Mouse (Mus musculus): ENCODE measurements around the gene Ptk6. TPM values are rescaled to one million over a fixed set of nuclear protein-coding genes. Genes with fewer than 3 reads are reported as not detected.
A peak's percentile ranks its signal among the peaks of the same experiment; 100 is the strongest.
"Not testable (repeated sequence)": the region's sequence is repeated elsewhere in the genome, so short reads cannot be mapped to it uniquely, and the experiment has no call there.

The Ptk6 gene
- polyA plus RNA-seq, 1 experiment from 2014 or later, result not detected

GRCm38 (mm10) chr2:181202886-181203285 lies 297 bp upstream of the Ptk6 start:
- 81% methylated on average over 6 of the region's 6 CpGs for WGBS

GRCm38 (mm10) chr2:181201606-181202005 lies 983 bp downstream of the Ptk6 start:
- H3K9ac ChIP-seq (ENCODE audit: low read length), result no peak overlapping the region
- no peaks in the 10 kb centered on the region for H3K4me1 ChIP-seq (ENCODE audit: control insufficient read depth, insufficient read depth, low read length)
- no peaks in the 10 kb centered on the region for H3K27me3 ChIP-seq (ENCODE audit: control insufficient read depth, insufficient read depth, low read length)
- no peaks in the 10 kb centered on the region for H3K9me3 ChIP-seq (ENCODE audit: control insufficient read depth, low read length)
- no peak overlapping the region for H3K4me2 ChIP-seq
- ATAC-seq (ENCODE audit: low FRiP score) (no peak), DNase-seq (ENCODE audit: low spot score, missing footprints) (no peak)
- no peak overlapping the region for H3K27ac ChIP-seq (ENCODE audit: low read depth, low read length)
- 75% methylated on average over 3 of the region's 3 CpGs for WGBS
- no peaks in the 10 kb centered on the region for H3K36me3 ChIP-seq (ENCODE audit: control insufficient read depth, insufficient read depth, low read length)
- H3K4me3 ChIP-seq (ENCODE audit: low read depth, low read length), result no peak overlapping the region

More at GRCm38 (mm10) chr2:181202886-181203285, 297 bp upstream of the Ptk6 start:
- Histone ChIP-seq H3K4me3 (ENCODE audit: low read depth, low read length) (no peak overlapping the region), H3K4me2 (no peak overlapping the region), H3K27ac (ENCODE audit: low read depth, low read length) (no peak overlapping the region), H3K36me3 (ENCODE audit: control insufficient read depth, insufficient read depth, low read length) (no peaks in the 10 kb centered on the region), H3K9ac (ENCODE audit: low read length) (no peak overlapping the region), H3K4me1 (ENCODE audit: control insufficient read depth, insufficient read depth, low read length) (no peaks in the 10 kb centered on the region), H3K27me3 (ENCODE audit: control insufficient read depth, insufficient read depth, low read length) (no peaks in the 10 kb centered on the region), H3K9me3 (ENCODE audit: control insufficient read depth, low read length) (no peaks in the 10 kb centered on the region)
- ATAC-seq (ENCODE audit: low FRiP score) (no peak), DNase-seq (ENCODE audit: low spot score, missing footprints) (no peak)

GRCm38 (mm10) chr2:181196628-181197300 lies 5.8 kb downstream of the Ptk6 start:
- Histone ChIP-seq H3K36me3 (ENCODE audit: control insufficient read depth, insufficient read depth, low read length) (no peaks in the 10 kb centered on the region), H3K9me3 (ENCODE audit: control insufficient read depth, low read length) (no peaks in the 10 kb centered on the region), H3K4me2 (no peak overlapping the region), H3K27ac (ENCODE audit: low read depth, low read length) (no peak overlapping the region), H3K4me1 (ENCODE audit: control insufficient read depth, insufficient read depth, low read length) (no peaks in the 10 kb centered on the region), H3K4me3 (ENCODE audit: low read depth, low read length) (no peak overlapping the region), H3K27me3 (ENCODE audit: control insufficient read depth, insufficient read depth, low read length) (no peaks in the 10 kb centered on the region), H3K9ac (ENCODE audit: low read length) (no peak overlapping the region)
- ATAC-seq (ENCODE audit: low FRiP score), result no peak
- 93% methylated on average over 4 of the region's 4 CpGs for WGBS
- no peak for DNase-seq (ENCODE audit: low spot score, missing footprints)

- 80% methylated on average over 3 of the region's 3 CpGs for WGBS
- no peak overlapping the region for H3K4me3 ChIP-seq (ENCODE audit: low read depth, low read length)
- H3K4me2 ChIP-seq, result no peak overlapping the region
- ATAC-seq (ENCODE audit: low FRiP score) (no peak), DNase-seq (ENCODE audit: low spot score, missing footprints) (no peak)
- H3K27me3 ChIP-seq (ENCODE audit: control insufficient read depth, insufficient read depth, low read length), result no peaks in the 10 kb centered on the region
- H3K9ac ChIP-seq (ENCODE audit: low read length), result no peak overlapping the region
- no peaks in the 10 kb centered on the region; the same call in 1 of the 2 replicates for H3K36me3 ChIP-seq (ENCODE audit: control insufficient read depth, insufficient read depth, low read length)
- H3K4me1 ChIP-seq (ENCODE audit: control insufficient read depth, insufficient read depth, low read length), result peaks cover 6% of the 10 kb centered on the region
- no peak overlapping the region for H3K27ac ChIP-seq (ENCODE audit: low read depth, low read length)
- H3K9me3 ChIP-seq (ENCODE audit: control insufficient read depth, low read length), result no peaks in the 10 kb centered on the region
Measured at GRCm38 (mm10) chr2:181193044-181193443, 9.5 kb downstream of the Ptk6 start.

- no peak overlapping the region for H3K4me3 ChIP-seq (ENCODE audit: low read depth, low read length)
- WGBS, result 69% methylated on average over 4 of the region's 4 CpGs
- no peaks in the 10 kb centered on the region; the same call in 1 of the 2 replicates for H3K36me3 ChIP-seq (ENCODE audit: control insufficient read depth, insufficient read depth, low read length)
- H3K4me2 ChIP-seq, result no peak overlapping the region
- ATAC-seq (ENCODE audit: low FRiP score) (no peak), DNase-seq (ENCODE audit: low spot score, missing footprints) (no peak)
- no peaks in the 10 kb centered on the region for H3K27me3 ChIP-seq (ENCODE audit: control insufficient read depth, insufficient read depth, low read length)
- H3K9ac ChIP-seq (ENCODE audit: low read length), result no peak overlapping the region
- peaks cover 6% of the 10 kb centered on the region for H3K4me1 ChIP-seq (ENCODE audit: control insufficient read depth, insufficient read depth, low read length)
- no peaks in the 10 kb centered on the region for H3K9me3 ChIP-seq (ENCODE audit: control insufficient read depth, low read length)
- H3K27ac ChIP-seq (ENCODE audit: low read depth, low read length), result no peak overlapping the region
Measured at GRCm38 (mm10) chr2:181191936-181192335, 10.7 kb downstream of the Ptk6 start.

GRCm38 (mm10) chr2:181191385-181191784 lies 11.2 kb downstream of the Ptk6 start:
- not testable (repeated sequence) for H3K4me2 ChIP-seq; ATAC-seq (ENCODE audit: low FRiP score)

GRCm38 (mm10) chr2:181189321-181189720 lies 13.3 kb downstream of the Ptk6 start:
- Histone ChIP-seq H3K27ac (ENCODE audit: low read depth, low read length) (no peak overlapping the region), H3K27me3 (ENCODE audit: control insufficient read depth, insufficient read depth, low read length) (no peaks in the 10 kb centered on the region), H3K36me3 (ENCODE audit: control insufficient read depth, insufficient read depth, low read length) (no peaks in the 10 kb centered on the region; the same call in 1 of the 2 replicates), H3K9me3 (ENCODE audit: control insufficient read depth, low read length) (no peaks in the 10 kb centered on the region), H3K4me1 (ENCODE audit: control insufficient read depth, insufficient read depth, low read length) (peaks cover 6% of the 10 kb centered on the region), H3K9ac (ENCODE audit: low read length) (no peak overlapping the region), H3K4me3 (ENCODE audit: low read depth, low read length) (no peak overlapping the region), H3K4me2 (no peak overlapping the region)
- no peak for ATAC-seq (ENCODE audit: low FRiP score)
- DNase-seq (ENCODE audit: low spot score, missing footprints), result no peak
- WGBS, result 98% methylated on average over 1 of the region's 1 CpGs

More at GRCm38 (mm10) chr2:181191385-181191784, 11.2 kb downstream of the Ptk6 start:
- not testable (repeated sequence) for H3K27ac ChIP-seq (ENCODE audit: low read depth, low read length); DNase-seq (ENCODE audit: low spot score, missing footprints); H3K9me3 ChIP-seq (ENCODE audit: control insufficient read depth, low read length); H3K4me1 ChIP-seq (ENCODE audit: control insufficient read depth, insufficient read depth, low read length); H3K36me3 ChIP-seq (ENCODE audit: control insufficient read depth, insufficient read depth, low read length); H3K27me3 ChIP-seq (ENCODE audit: control insufficient read depth, insufficient read depth, low read length); H3K4me3 ChIP-seq (ENCODE audit: low read depth, low read length); H3K9ac ChIP-seq (ENCODE audit: low read length)
- 81% methylated on average over 4 of the region's 4 CpGs for WGBS

- Histone ChIP-seq H3K9me3 (ENCODE audit: control insufficient read depth, low read length) (no peaks in the 10 kb centered on the region), H3K4me3 (ENCODE audit: low read depth, low read length) (peak overlapping the region; percentile 66), H3K36me3 (ENCODE audit: control insufficient read depth, insufficient read depth, low read length) (no peaks in the 10 kb centered on the region; the same call in 1 of the 2 replicates), H3K4me1 (ENCODE audit: control insufficient read depth, insufficient read depth, low read length) (peaks cover 6% of the 10 kb centered on the region), H3K27me3 (ENCODE audit: control insufficient read depth, insufficient read depth, low read length) (no peaks in the 10 kb centered on the region), H3K9ac (ENCODE audit: low read length) (peak overlapping the region; percentile 48), H3K4me2 (peak overlapping the region; percentile 75), H3K27ac (ENCODE audit: low read depth, low read length) (no peak overlapping the region)
- no peak for DNase-seq (ENCODE audit: low spot score, missing footprints)
- 73% methylated on average over 2 of the region's 2 CpGs for WGBS
- no peak for ATAC-seq (ENCODE audit: low FRiP score)
Measured at GRCm38 (mm10) chr2:181188681-181189080, 13.9 kb downstream of the Ptk6 start.

GRCm38 (mm10) chr2:181187121-181188000 lies 15.2 kb downstream of the Ptk6 start, which contains the start of gene Ppdpf:
Gene Ppdpf (plus strand): TSS chr2:181187247.
- Histone ChIP-seq H3K4me3 (ENCODE audit: low read depth, low read length) (peak within 1 kb of the TSS; percentile 66), H3K9ac (ENCODE audit: low read length) (peak within 1 kb of the TSS; percentile 97), H3K27me3 (ENCODE audit: control insufficient read depth, insufficient read depth, low read length) (no peaks in the 10 kb centered on the region), H3K27ac (ENCODE audit: low read depth, low read length) (peak within 1 kb of the TSS; percentile 96), H3K36me3 (ENCODE audit: control insufficient read depth, insufficient read depth, low read length) (no peaks in the 10 kb centered on the region; the same call in 1 of the 2 replicates), H3K4me1 (ENCODE audit: control insufficient read depth, insufficient read depth, low read length) (peaks cover 6% of the 10 kb centered on the region), H3K4me2 (peak within 1 kb of the TSS; percentile 75), H3K9me3 (ENCODE audit: control insufficient read depth, low read length) (no peaks in the 10 kb centered on the region)
- under 1% methylated on average over 61 of the region's 64 CpGs for WGBS
- ATAC-seq (ENCODE audit: low FRiP score), result peak; percentile 87
- peak; percentile 98 for DNase-seq (ENCODE audit: low spot score, missing footprints)

Data from midbrain, embryonic 11.5 days (tissue).